Mouse (Mus musculus) stomach, embryonic 15.5 days (tissue): ENCODE data around the gene Gm13289. TPM values are rescaled to one million over a fixed set of nuclear protein-coding genes. Genes with fewer than 3 reads are reported as not detected.
"Not testable (repeated sequence)": the region's sequence is repeated elsewhere in the genome, so short reads cannot be mapped to it uniquely, and the experiment has no call there.

Source experiments
- ATAC-seq: fragments of 200-750 bp; cut with Nextera tagmentation; 2 replicates; pipeline ENCODE4 v1.8.0; 2017; ENCODE audit warnings: low read depth, moderate number of reproducible peaks, moderate TSS enrichment; ENCODE audit not compliant: insufficient read depth, low FRiP score
- H3K27ac ChIP-seq: fragments of 300-500 bp; sonication (generic); 2 replicates; pipeline ENCODE4 v1.5.1; 2015; ENCODE audit warnings: mild to moderate bottlenecking, inconsistent platforms
- H3K27me3 ChIP-seq: fragments of 300-500 bp; sonication (generic); replicated peaks from 2 replicates; pipeline ENCODE4 v1.6.1; 2015; ENCODE audit warnings: inconsistent platforms
- H3K36me3 ChIP-seq: fragments of 300-500 bp; sonication (generic); 2 replicates; pipeline ENCODE4 v1.6.1; 2015; ENCODE audit warnings: inconsistent platforms
- H3K4me1 ChIP-seq: fragments of 300-500 bp; sonication (generic); 2 replicates; pipeline ENCODE4 v1.6.1; 2015; ENCODE audit warnings: inconsistent platforms
- H3K4me2 ChIP-seq: fragments of 300-500 bp; sonication (generic); 2 replicates; pipeline ENCODE4 v1.6.1; 2015; ENCODE audit warnings: mild to moderate bottlenecking, inconsistent platforms
- H3K4me3 ChIP-seq: fragments of 300-500 bp; sonication (generic); replicated peaks from 2 replicates; pipeline ENCODE4 v1.5.1; 2015; ENCODE audit warnings: inconsistent platforms
- H3K9ac ChIP-seq: fragments of 300-500 bp; sonication (generic); 2 replicates; pipeline ENCODE4 v1.6.1; 2015; ENCODE audit warnings: inconsistent platforms
- H3K9me3 ChIP-seq: fragments of 300-500 bp; sonication (generic); 2 replicates; pipeline ENCODE4 v1.6.1; 2016; ENCODE audit warnings: inconsistent platforms
- WGBS: fragments of 180-500 bp; shearing (Covaris S2); methylation state at CpG from one replicate; pipeline ENCODE4 v1.1.7; 2015; 5-methylcytosine and 5-hydroxymethylcytosine counted together
- polyA plus RNA-seq: library from polyadenylated mRNA; unstranded; fragments of >200 nt; fragmentation: Nextera tagmentation; extraction: Ambion mirVana; gene quantifications from 2 replicates; pipeline ENCODE4 v1.2.1, GENCODE M21; 2015

Gene Gm13289
- polyA plus RNA-seq, 1 experiment from 2014 or later, result not detected

- not testable (repeated sequence) for H3K36me3 ChIP-seq, H3K9me3 ChIP-seq, ATAC-seq, H3K9ac ChIP-seq, H3K4me1 ChIP-seq, H3K27me3 ChIP-seq
- Histone ChIP-seq H3K27ac (peak within 1 kb of the TSS; percentile 71), H3K4me3 (peak within 1 kb of the TSS; percentile 36), H3K4me2 (peak within 1 kb of the TSS; percentile 49)
- WGBS, result 16% methylated on average over 11 of the region's 14 CpGs
Measured at GRCm38 (mm10) chr4:88759610-88760268, 17.0 kb upstream of the Gm13289 start, which contains the start of gene Gm13283. TSS of gene Gm13283 (plus strand) at chr4:88760119.

- H3K36me3 ChIP-seq, ATAC-seq, H3K27me3 ChIP-seq, H3K9ac ChIP-seq, H3K4me1 ChIP-seq, H3K9me3 ChIP-seq: not testable (repeated sequence)
- 0% methylated on average over 26 of the region's 28 CpGs for WGBS
- Histone ChIP-seq H3K4me3 (peak overlapping the region; percentile 36), H3K27ac (peak overlapping the region; percentile 71), H3K4me2 (peak overlapping the region; percentile 49)
Measured at GRCm38 (mm10) chr4:88760431-88760830, 16.3 kb upstream of the Gm13289 start.

- H3K27me3 ChIP-seq, H3K36me3 ChIP-seq, H3K4me2 ChIP-seq, H3K27ac ChIP-seq, H3K9me3 ChIP-seq, H3K4me3 ChIP-seq, H3K4me1 ChIP-seq, H3K9ac ChIP-seq, ATAC-seq: not testable (repeated sequence)
- WGBS, result 61% methylated on average over 6 of the region's 8 CpGs
Measured at GRCm38 (mm10) chr4:88761776-88762175, 14.9 kb upstream of the Gm13289 start.

GRCm38 (mm10) chr4:88762341-88762740 lies 14.4 kb upstream of the Gm13289 start:
- ATAC-seq, H3K36me3 ChIP-seq, H3K9me3 ChIP-seq, H3K4me1 ChIP-seq, H3K4me2 ChIP-seq, H3K4me3 ChIP-seq, H3K27ac ChIP-seq, H3K27me3 ChIP-seq, H3K9ac ChIP-seq: not testable (repeated sequence)
- WGBS, result 47% methylated on average over 9 of the region's 9 CpGs

GRCm38 (mm10) chr4:88763384-88764018 lies 13.2 kb upstream of the Gm13289 start:
- not testable (repeated sequence) for H3K27me3 ChIP-seq, H3K4me1 ChIP-seq, H3K9me3 ChIP-seq, ATAC-seq, H3K36me3 ChIP-seq, H3K9ac ChIP-seq
- H3K4me3 ChIP-seq, result peak overlapping the region; percentile 38
- 4% methylated on average over 25 of the region's 42 CpGs for WGBS
- H3K4me2 ChIP-seq, result peak overlapping the region; percentile 51
- peak overlapping the region; percentile 69; the same call in 1 of the 2 replicates for H3K27ac ChIP-seq

GRCm38 (mm10) chr4:88773534-88773933 lies 3.2 kb upstream of the Gm13289 start, which contains the start of gene Gm13290:
TSS of gene Gm13290 (plus strand) at chr4:88773834.
- H3K4me1 ChIP-seq, ATAC-seq, H3K36me3 ChIP-seq, H3K9ac ChIP-seq, H3K27me3 ChIP-seq, H3K4me3 ChIP-seq, H3K9me3 ChIP-seq, H3K27ac ChIP-seq, H3K4me2 ChIP-seq: not testable (repeated sequence)
- WGBS, result no CpG with 5 or more reads among the region's 32 CpGs

- H3K36me3 ChIP-seq, H3K9me3 ChIP-seq, ATAC-seq, H3K27me3 ChIP-seq, H3K9ac ChIP-seq, H3K4me2 ChIP-seq, H3K4me1 ChIP-seq, H3K27ac ChIP-seq, H3K4me3 ChIP-seq: not testable (repeated sequence)
- WGBS, result no CpG with 5 or more reads among the region's 29 CpGs
Measured at GRCm38 (mm10) chr4:88779550-88779949, 2.8 kb downstream of the Gm13289 start, which contains the start of gene Gm13272. TSS of gene Gm13272 (plus strand) at chr4:88779850.

GRCm38 (mm10) chr4:88780320-88780719 lies 3.6 kb downstream of the Gm13289 start:
- 57% methylated on average over 16 of the region's 18 CpGs for WGBS
- H3K36me3 ChIP-seq, ATAC-seq, H3K27me3 ChIP-seq, H3K4me3 ChIP-seq, H3K9ac ChIP-seq, H3K27ac ChIP-seq, H3K4me2 ChIP-seq, H3K4me1 ChIP-seq, H3K9me3 ChIP-seq: not testable (repeated sequence)

- H3K36me3 ChIP-seq, H3K27me3 ChIP-seq, H3K27ac ChIP-seq, H3K9ac ChIP-seq, H3K4me1 ChIP-seq, H3K9me3 ChIP-seq, ATAC-seq: not testable (repeated sequence)
- peak within 1 kb of the TSS; percentile 25; the same call in 1 of the 2 replicates for H3K4me3 ChIP-seq
- WGBS, result 25% methylated on average over 5 of the region's 7 CpGs
- peak within 1 kb of the TSS; percentile 41 for H3K4me2 ChIP-seq
Measured at GRCm38 (mm10) chr4:88781831-88782230, 5.1 kb downstream of the Gm13289 start, which contains the start of gene Ifnz. TSS of gene Ifnz (plus strand) at chr4:88782131.

- WGBS, result 0% methylated on average over 6 of the region's 31 CpGs
- H3K4me1 ChIP-seq, H3K27me3 ChIP-seq, ATAC-seq, H3K36me3 ChIP-seq, H3K9ac ChIP-seq, H3K9me3 ChIP-seq, H3K27ac ChIP-seq: not testable (repeated sequence)
- H3K4me2 ChIP-seq, result peak overlapping the region; percentile 41
- H3K4me3 ChIP-seq, result peak overlapping the region; percentile 25; the same call in 1 of the 2 replicates
Measured at GRCm38 (mm10) chr4:88782335-88782734, 5.6 kb downstream of the Gm13289 start.

GRCm38 (mm10) chr4:88785409-88785808 lies 8.7 kb downstream of the Gm13289 start, which contains the start of gene Gm13276:
TSS of gene Gm13276 (plus strand) at chr4:88785709.
- not testable (repeated sequence) for H3K27me3 ChIP-seq, H3K4me1 ChIP-seq, H3K9ac ChIP-seq, H3K27ac ChIP-seq, H3K9me3 ChIP-seq, H3K4me2 ChIP-seq, H3K4me3 ChIP-seq, ATAC-seq, H3K36me3 ChIP-seq
- WGBS, result no CpG with 5 or more reads among the region's 27 CpGs

GRCm38 (mm10) chr4:88788402-88788801 lies 11.7 kb downstream of the Gm13289 start, which contains the start of gene Gm13277:
TSS of gene Gm13277 (plus strand) at chr4:88788632.
- H3K4me1 ChIP-seq, H3K36me3 ChIP-seq, ATAC-seq, H3K27me3 ChIP-seq, H3K4me2 ChIP-seq, H3K9me3 ChIP-seq, H3K27ac ChIP-seq, H3K9ac ChIP-seq, H3K4me3 ChIP-seq: not testable (repeated sequence)
- WGBS, result 3% methylated on average over 4 of the region's 28 CpGs
